Mouse (Mus musculus) neural tube, embryonic 14.5 days (tissue): ENCODE data around the gene Gm10282. TPM values are rescaled to one million over a fixed set of nuclear protein-coding genes. Genes with fewer than 3 reads are reported as not detected.

Experiments used
- ATAC-seq: fragments of 200-750 bp; cut with Nextera tagmentation; 2 replicates; pipeline ENCODE4 v1.8.0; 2017; ENCODE audit warnings: low read depth, mild to moderate bottlenecking, moderate TSS enrichment, moderate library complexity
- H3K27ac ChIP-seq: fragments of 300-500 bp; sonication (generic); 2 replicates; pipeline ENCODE4 v1.5.1; 2014; ENCODE audit warnings: low read depth, mild to moderate bottlenecking, control low read depth, low read length, moderate library complexity, mixed read lengths
- H3K27me3 ChIP-seq: fragments of 300-500 bp; sonication (generic); 2 replicates; pipeline ENCODE4 v1.6.1; 2014; ENCODE audit warnings: low read length; ENCODE audit not compliant: control insufficient read depth, insufficient read depth
- H3K36me3 ChIP-seq: fragments of 300-500 bp; sonication (generic); 2 replicates; pipeline ENCODE4 v1.6.1; 2014; ENCODE audit warnings: low read length, mixed read lengths; ENCODE audit not compliant: control insufficient read depth, insufficient read depth
- H3K4me1 ChIP-seq: fragments of 300-500 bp; sonication (generic); 2 replicates; pipeline ENCODE4 v1.6.1; 2014; ENCODE audit warnings: low read length; ENCODE audit not compliant: control insufficient read depth, insufficient read depth
- H3K4me2 ChIP-seq: fragments of 300-500 bp; sonication (generic); 2 replicates; pipeline ENCODE4 v1.6.1; 2014; ENCODE audit warnings: mild to moderate bottlenecking, low read depth, low read length, control low read depth
- H3K4me3 ChIP-seq: fragments of 300-500 bp; sonication (generic); 2 replicates; pipeline ENCODE4 v1.5.1; 2014; ENCODE audit warnings: low read depth, low read length, control low read depth, mixed read lengths
- H3K9ac ChIP-seq: fragments of 300-500 bp; sonication (generic); replicated peaks from 2 replicates; pipeline ENCODE4 v1.6.1; 2014; ENCODE audit warnings: low read depth, mild to moderate bottlenecking, control low read depth, low read length, mixed read lengths
- H3K9me3 ChIP-seq: fragments of 300-500 bp; sonication (generic); 2 replicates; pipeline ENCODE4 v1.6.1; 2016; ENCODE audit warnings: low read length; ENCODE audit not compliant: control insufficient read depth
- WGBS: fragments of 180-500 bp; shearing (Covaris S2); extraction: QIAGEN DNeasy Blood & Tissue Kit; methylation state at CpG from one replicate; pipeline ENCODE4 v1.1.7; 2014; 5-methylcytosine and 5-hydroxymethylcytosine counted together
- polyA plus RNA-seq: library from polyadenylated mRNA; unstranded; fragments of >200 nt; fragmentation: Nextera tagmentation; extraction: Ambion mirVana; gene quantifications from 2 replicates; pipeline ENCODE4 v1.2.1, GENCODE M21; 2014

Gm10282 gene
- polyA plus RNA-seq, 1 experiment from 2014 or later, result 12.3 TPM

GRCm38 (mm10) chr8:72262756-72263155, 42.3 kb downstream of the Gm10282 start:
- Histone ChIP-seq H3K4me2 (no peak overlapping the region), H3K4me3 (no peak overlapping the region), H3K27ac (no peak overlapping the region), H3K9ac (no peak overlapping the region), H3K27me3 (no peaks in the 10 kb centered on the region), H3K9me3 (no peaks in the 10 kb centered on the region), H3K4me1 (no peaks in the 10 kb centered on the region), H3K36me3 (no peaks in the 10 kb centered on the region)
- ATAC-seq, result no peak
- 80% methylated on average over 2 of the region's 2 CpGs for WGBS

GRCm38 (mm10) chr8:72261872-72262271, 43.2 kb downstream of the Gm10282 start:
- Histone ChIP-seq H3K9me3 (no peaks in the 10 kb centered on the region), H3K27me3 (no peaks in the 10 kb centered on the region), H3K4me3 (no peak overlapping the region), H3K9ac (no peak overlapping the region), H3K36me3 (no peaks in the 10 kb centered on the region), H3K4me1 (no peaks in the 10 kb centered on the region), H3K4me2 (no peak overlapping the region), H3K27ac (no peak overlapping the region)
- 49% methylated on average over 5 of the region's 5 CpGs for WGBS
- ATAC-seq, result no peak

GRCm38 (mm10) chr8:72261431-72261830, 43.6 kb downstream of the Gm10282 start:
- Histone ChIP-seq H3K4me1 (no peaks in the 10 kb centered on the region), H3K4me2 (no peak overlapping the region), H3K27me3 (no peaks in the 10 kb centered on the region), H3K4me3 (no peak overlapping the region), H3K9ac (no peak overlapping the region), H3K9me3 (no peaks in the 10 kb centered on the region), H3K27ac (no peak overlapping the region), H3K36me3 (no peaks in the 10 kb centered on the region)
- ATAC-seq, result no peak

- peak; percentile 72 for ATAC-seq
- Histone ChIP-seq H3K4me2 (no peak overlapping the region), H3K9me3 (no peaks in the 10 kb centered on the region), H3K36me3 (no peaks in the 10 kb centered on the region), H3K4me1 (no peaks in the 10 kb centered on the region), H3K27ac (no peak overlapping the region), H3K9ac (no peak overlapping the region), H3K27me3 (no peaks in the 10 kb centered on the region), H3K4me3 (no peak overlapping the region)
- WGBS, result 35% methylated on average over 2 of the region's 2 CpGs
Observed at GRCm38 (mm10) chr8:72261019-72261418, 44.0 kb downstream of the Gm10282 start.

- H3K9me3 ChIP-seq, result no peaks in the 10 kb centered on the region
- 58% methylated on average over 4 of the region's 4 CpGs for WGBS
- H3K4me1 ChIP-seq, result no peaks in the 10 kb centered on the region
- ATAC-seq, result 0 out of 2 replicates have a peak, but pooled peaks have one; percentile 3
- 0 out of 2 replicates have a peak, but pooled peaks cover under 1% of the 10 kb centered on the region for H3K36me3 ChIP-seq
- H3K27me3 ChIP-seq, result no peaks in the 10 kb centered on the region
- no peak overlapping the region for H3K27ac ChIP-seq
- no peak overlapping the region for H3K9ac ChIP-seq
- no peak overlapping the region for H3K4me2 ChIP-seq
- H3K4me3 ChIP-seq, result no peak overlapping the region
Observed at GRCm38 (mm10) chr8:72260585-72260984, 44.5 kb downstream of the Gm10282 start.

- Histone ChIP-seq H3K4me2 (no peak overlapping the region), H3K27me3 (no peaks in the 10 kb centered on the region), H3K4me3 (no peak overlapping the region), H3K9me3 (no peaks in the 10 kb centered on the region), H3K9ac (no peak overlapping the region), H3K4me1 (no peaks in the 10 kb centered on the region), H3K27ac (no peak overlapping the region), H3K36me3 (peaks cover 3% of the 10 kb centered on the region; the same call in 1 of the 2 replicates)
- ATAC-seq, result no peak
- WGBS, result 65% methylated on average over 2 of the region's 2 CpGs
Observed at GRCm38 (mm10) chr8:72259862-72260261, 45.2 kb downstream of the Gm10282 start.

GRCm38 (mm10) chr8:72257902-72258238, 47.2 kb downstream of the Gm10282 start:
- 93% methylated on average over 1 of the region's 1 CpGs for WGBS
- no peak overlapping the region for H3K4me2 ChIP-seq

GRCm38 (mm10) chr8:72257171-72257901, 47.7 kb downstream of the Gm10282 start:
- H3K9me3 ChIP-seq, result no peaks in the 10 kb centered on the region
- no peaks in the 10 kb centered on the region for H3K4me1 ChIP-seq
- H3K27ac ChIP-seq, result no peak overlapping the region
- no peaks in the 10 kb centered on the region for H3K27me3 ChIP-seq
- WGBS, result 50% methylated on average over 7 of the region's 7 CpGs
- peaks cover 17% of the 10 kb centered on the region for H3K36me3 ChIP-seq
- peak; percentile 28; the same call in 1 of the 2 replicates for ATAC-seq
- no peak overlapping the region for H3K4me3 ChIP-seq
- H3K4me2 ChIP-seq, result no peak overlapping the region
- no peak overlapping the region for H3K9ac ChIP-seq

More at GRCm38 (mm10) chr8:72257902-72258238, 47.2 kb downstream of the Gm10282 start:
- peaks cover 13% of the 10 kb centered on the region for H3K36me3 ChIP-seq
- no peak overlapping the region for H3K9ac ChIP-seq
- no peaks in the 10 kb centered on the region for H3K4me1 ChIP-seq
- no peak for ATAC-seq
- H3K4me3 ChIP-seq, result no peak overlapping the region
- H3K27ac ChIP-seq, result no peak overlapping the region
- no peaks in the 10 kb centered on the region for H3K9me3 ChIP-seq
- no peaks in the 10 kb centered on the region for H3K27me3 ChIP-seq
